Mouse (Mus musculus) spleen, adult 2 months (tissue): ENCODE measurements around the gene Zfp385c.

Experiments
- CTCF ChIP-seq: fragments of 200-500 bp; IDR thresholded peaks from 2 replicates; pipeline ENCODE4 v1.5.1; 2011; ENCODE audit warnings: mild to moderate bottlenecking, inconsistent platforms; ENCODE audit not compliant: insufficient read depth, insufficient read length, insufficient replicate concordance; ENCODE audit errors: extremely low read depth
- POLR2A ChIP-seq: fragments of 200-500 bp; IDR thresholded peaks from 2 replicates; pipeline ENCODE4 v1.6.1; 2011; ENCODE audit warnings: low read depth, low read length, inconsistent platforms

DNA sequence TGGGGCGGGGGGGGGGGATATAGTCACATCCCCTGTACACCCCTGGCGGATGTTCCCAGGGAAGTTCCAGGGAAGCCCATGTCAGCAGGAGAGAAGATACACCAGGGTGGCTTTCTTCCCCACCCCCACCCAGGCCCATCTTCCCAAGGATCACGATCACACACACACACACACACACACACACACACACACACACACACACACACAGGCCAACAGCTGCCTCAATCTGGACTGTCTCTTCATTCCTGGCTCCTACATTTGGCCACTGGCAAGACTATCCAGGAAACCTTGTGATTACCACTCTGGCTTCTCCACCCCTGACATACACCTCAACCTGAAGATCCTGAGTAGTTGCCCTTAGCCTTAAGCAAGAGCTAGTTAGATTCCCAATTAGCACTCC, 6.9 kb downstream of the Zfp385c start:
- TF ChIP-seq POLR2A, result no peak
- TF ChIP-seq CTCF, result no peak
